Mouse (Mus musculus) stomach, postnatal 0 days (tissue): ENCODE measurements at regions not wholly inside any gene's neighbourhood (a gene's known extent, or its start where the extent isn't known, plus 50 kb on each side); places are given as distances from the start of the nearest gene placed in this dataset.

Experiments
- ATAC-seq: fragments of 200-750 bp; cut with Nextera tagmentation; 2 replicates; pipeline ENCODE4 v1.8.0; 2017; ENCODE audit not compliant: low FRiP score, low TSS enrichment
- DNase-seq: peaks from one replicate; pipeline ENCODE4 v3.0.0-alpha.2; 2016; ENCODE audit warnings: low spot score
- H3K27ac ChIP-seq: fragments of 300-500 bp; sonication (generic); replicated peaks from 2 replicates; pipeline ENCODE4 v1.5.1; 2014; ENCODE audit warnings: mild to moderate bottlenecking, control low read depth
- H3K27me3 ChIP-seq: fragments of 300-500 bp; sonication (generic); 2 replicates; pipeline ENCODE4 v1.6.1; 2014; ENCODE audit warnings: low read length; ENCODE audit not compliant: control insufficient read depth, insufficient read depth
- H3K36me3 ChIP-seq: fragments of 300-500 bp; sonication (generic); 2 replicates; pipeline ENCODE4 v1.6.1; 2014; ENCODE audit warnings: low read length, mixed read lengths; ENCODE audit not compliant: control insufficient read depth, insufficient read depth
- H3K4me1 ChIP-seq: fragments of 300-500 bp; sonication (generic); replicated peaks from 2 replicates; pipeline ENCODE4 v1.6.1; 2014; ENCODE audit warnings: antibody characterized with exemption; ENCODE audit not compliant: control insufficient read depth, insufficient read depth
- H3K4me2 ChIP-seq: fragments of 300-500 bp; sonication (generic); replicated peaks from 2 replicates; pipeline ENCODE4 v1.6.1; 2014; ENCODE audit warnings: low read depth, mild to moderate bottlenecking, control low read depth, moderate library complexity
- H3K4me3 ChIP-seq: fragments of 300-500 bp; sonication (generic); 2 replicates; pipeline ENCODE4 v1.5.1; 2014; ENCODE audit warnings: low read depth, low read length, control low read depth
- H3K9ac ChIP-seq: fragments of 300-500 bp; sonication (generic); 2 replicates; pipeline ENCODE4 v1.6.1; 2014; ENCODE audit warnings: mild to moderate bottlenecking, low read length, control low read depth, mixed read lengths
- H3K9me3 ChIP-seq: fragments of 300-500 bp; sonication (generic); 2 replicates; pipeline ENCODE4 v1.6.1; 2016; ENCODE audit warnings: low read length; ENCODE audit not compliant: control insufficient read depth
- CTCF ChIP-seq: IDR thresholded peaks from 2 replicates; pipeline ENCODE4 v1.5.1; 2016; ENCODE audit warnings: antibody characterized with exemption, low read depth, mild to moderate bottlenecking, moderate library complexity
- EP300 ChIP-seq: optimal IDR thresholded peaks from 2 replicates; pipeline ENCODE3; 2016; ENCODE audit warnings: antibody characterized with exemption
- WGBS: fragments of 180-500 bp; shearing (Covaris S2); extraction: QIAGEN DNeasy Blood & Tissue Kit; methylation state at CpG from one replicate; pipeline ENCODE4 v1.1.7; 2014; 5-methylcytosine and 5-hydroxymethylcytosine counted together

- no peak overlapping the region for H3K9ac ChIP-seq
- no peaks in the 10 kb centered on the region for H3K4me1 ChIP-seq
- no peak overlapping the region for H3K4me2 ChIP-seq
- TF ChIP-seq CTCF (no peak), EP300 (no peak)
- H3K27ac ChIP-seq: no peak overlapping the region
- WGBS: 65% methylated on average over 2 of the region's 2 CpGs
- ATAC-seq: no peak
- no peaks in the 10 kb centered on the region for H3K27me3 ChIP-seq
- no peaks in the 10 kb centered on the region for H3K36me3 ChIP-seq
- no peak overlapping the region for H3K4me3 ChIP-seq
- no peak for DNase-seq
- H3K9me3 ChIP-seq: no peaks in the 10 kb centered on the region
These were observed 457.6 kb upstream of the Fam92a start for GRCm38 (mm10) chr4:12629375-12629821.

- ATAC-seq (no peak), DNase-seq (no peak)
- Histone ChIP-seq H3K4me2 (no peak overlapping the region), H3K4me3 (no peak overlapping the region), H3K4me1 (no peaks in the 10 kb centered on the region), H3K9ac (no peak overlapping the region), H3K27ac (no peak overlapping the region), H3K9me3 (no peaks in the 10 kb centered on the region), H3K36me3 (no peaks in the 10 kb centered on the region), H3K27me3 (no peaks in the 10 kb centered on the region)
- no peak for TF ChIP-seq EP300
- TF ChIP-seq CTCF: no peak
- WGBS: 54% methylated on average over 5 of the region's 5 CpGs
These were observed 457.0 kb upstream of the Fam92a start for GRCm38 (mm10) chr4:12628702-12629374.

DNA sequence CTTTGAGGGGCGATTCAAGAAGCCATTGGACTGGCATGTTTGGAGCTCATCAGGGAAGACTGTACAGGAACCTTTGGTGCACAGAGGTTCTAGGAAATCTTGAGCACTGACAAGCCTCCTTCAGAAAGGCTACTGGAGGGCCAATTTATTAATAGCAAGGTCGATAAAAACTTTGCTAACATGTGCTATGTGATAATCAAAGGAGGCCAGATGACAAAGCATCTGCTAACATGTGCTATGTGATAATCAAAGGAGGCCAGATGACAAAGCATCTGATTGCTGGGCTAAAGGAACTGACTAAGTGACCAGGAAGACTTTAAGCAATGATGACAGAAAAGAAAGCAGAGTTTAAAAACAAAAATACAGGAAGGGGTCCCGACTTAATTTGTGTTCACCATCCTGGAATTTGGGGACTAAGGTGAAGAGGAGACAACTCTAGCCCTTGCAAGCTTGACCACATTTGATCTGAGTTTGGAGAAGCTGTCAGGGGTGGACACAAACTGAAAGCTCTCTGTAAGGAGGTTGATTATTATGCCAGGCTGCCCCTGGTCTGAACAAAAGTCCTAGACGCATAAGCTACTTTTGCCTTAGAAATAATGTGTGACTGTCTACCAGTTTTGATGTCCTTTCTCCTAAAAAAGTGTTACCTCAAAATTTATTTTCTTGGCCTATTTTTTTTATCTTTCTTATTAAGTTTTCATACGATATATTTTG lies 455.5 kb upstream of the Fam92a start:
- no peaks in the 10 kb centered on the region for H3K9me3 ChIP-seq
- ATAC-seq: no peak
- no peak overlapping the region for H3K4me3 ChIP-seq
- WGBS: 83% methylated on average over 5 of the region's 5 CpGs
- H3K27ac ChIP-seq: no peak overlapping the region
- no peak overlapping the region for H3K4me2 ChIP-seq
- DNase-seq: no peak
- no peak overlapping the region for H3K9ac ChIP-seq
- no peaks in the 10 kb centered on the region for H3K4me1 ChIP-seq
- TF ChIP-seq CTCF (no peak), EP300 (no peak)
- H3K36me3 ChIP-seq: no peaks in the 10 kb centered on the region
- no peaks in the 10 kb centered on the region for H3K27me3 ChIP-seq

DNA sequence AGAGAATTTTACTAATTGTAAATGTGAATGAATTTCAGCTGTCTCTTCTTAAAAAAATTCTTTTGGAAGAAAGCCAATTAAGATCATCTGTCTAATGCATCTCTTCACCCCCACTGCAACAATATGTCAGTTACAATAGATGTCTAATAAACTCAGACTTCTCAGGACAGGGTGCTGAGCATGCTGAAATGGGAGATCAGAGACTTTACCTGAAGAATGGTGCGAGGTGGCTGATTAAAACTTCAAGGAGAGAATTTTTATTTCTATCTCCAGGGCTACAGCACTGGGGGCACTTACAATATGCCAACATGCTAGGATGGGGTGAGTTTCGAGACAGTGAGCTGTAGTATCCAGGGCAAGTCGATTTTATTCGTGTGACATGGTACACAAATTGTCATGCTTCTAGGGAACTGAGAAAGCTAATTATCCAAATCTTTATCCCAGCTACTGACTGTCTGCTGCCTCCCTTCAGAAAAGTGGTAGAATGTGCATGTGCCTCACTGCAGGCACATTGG lies 449.0 kb upstream of the Fam92a start:
- Histone ChIP-seq H3K4me2 (no peak overlapping the region), H3K9ac (no peak overlapping the region), H3K9me3 (no peaks in the 10 kb centered on the region), H3K27ac (no peak overlapping the region), H3K4me1 (no peaks in the 10 kb centered on the region), H3K4me3 (no peak overlapping the region), H3K27me3 (no peaks in the 10 kb centered on the region), H3K36me3 (no peaks in the 10 kb centered on the region)
- TF ChIP-seq EP300 (no peak), CTCF (no peak)
- no peak for ATAC-seq
- no peak for DNase-seq
- 83% methylated on average over 4 of the region's 4 CpGs for WGBS

DNA sequence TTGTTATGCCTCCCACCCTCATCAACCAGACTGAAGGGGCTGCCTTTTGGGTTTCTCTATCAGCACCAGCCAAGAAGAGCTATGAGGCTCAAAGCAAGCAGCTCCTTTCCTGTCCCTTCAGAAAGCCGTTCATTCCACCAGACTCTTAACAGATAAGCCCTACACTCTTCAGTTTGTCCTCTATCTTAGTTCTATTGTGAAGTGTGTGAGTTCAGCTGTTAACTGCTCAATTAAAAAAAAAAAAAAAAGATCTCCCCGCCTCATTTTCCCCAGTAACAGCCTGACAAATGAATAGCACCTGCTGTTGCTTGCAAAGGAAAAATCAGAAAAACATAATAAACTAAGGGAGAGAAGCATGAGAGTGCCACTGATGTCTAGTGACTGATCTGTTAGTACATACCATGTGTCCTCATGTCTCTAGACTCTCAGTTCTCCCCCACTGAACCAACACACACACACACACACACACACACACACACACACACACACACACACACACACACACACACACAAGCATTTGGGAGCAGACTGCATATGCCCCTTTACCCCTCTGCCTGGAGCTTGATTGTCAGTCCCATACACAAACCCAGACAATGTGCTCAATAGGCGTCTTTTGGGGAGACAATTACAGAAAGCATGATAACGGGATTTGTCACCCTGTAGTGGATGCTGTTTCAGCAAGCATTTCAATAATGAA lies 448.4 kb upstream of the Fam92a start:
- H3K4me3 ChIP-seq: no peak overlapping the region
- no peak for ATAC-seq
- no peaks in the 10 kb centered on the region for H3K27me3 ChIP-seq
- no peak overlapping the region for H3K27ac ChIP-seq
- no peak overlapping the region for H3K4me2 ChIP-seq
- H3K9ac ChIP-seq: no peak overlapping the region
- WGBS: 41% methylated on average over 4 of the region's 4 CpGs
- TF ChIP-seq CTCF: no peak
- TF ChIP-seq EP300: no peak
- no peaks in the 10 kb centered on the region for H3K4me1 ChIP-seq
- no peaks in the 10 kb centered on the region for H3K9me3 ChIP-seq
- DNase-seq: no peak
- no peaks in the 10 kb centered on the region for H3K36me3 ChIP-seq
